Mouse (Mus musculus) stomach, embryonic 14.5 days (tissue): Measurements from ENCODE around the gene Cmas. TPM values are rescaled to one million over a fixed set of nuclear protein-coding genes. Genes with fewer than 3 reads are reported as not detected.

Source experiments
- ATAC-seq: fragments of 200-750 bp; cut with Nextera tagmentation; 2 replicates; pipeline ENCODE4 v1.8.0; 2017; ENCODE audit warnings: low read depth, moderate TSS enrichment; ENCODE audit not compliant: insufficient number of reproducible peaks, insufficient read depth, low FRiP score
- H3K27ac ChIP-seq: fragments of 300-500 bp; sonication (generic); 2 replicates; pipeline ENCODE4 v1.5.1; 2014; ENCODE audit warnings: mild to moderate bottlenecking, low read length, moderate library complexity, mixed read lengths
- H3K27me3 ChIP-seq: fragments of 300-500 bp; sonication (generic); 2 replicates; pipeline ENCODE4 v1.6.1; 2014; ENCODE audit warnings: low read length, control low read depth, mixed read lengths; ENCODE audit not compliant: control insufficient read depth, insufficient read depth
- H3K36me3 ChIP-seq: fragments of 300-500 bp; sonication (generic); 2 replicates; pipeline ENCODE4 v1.6.1; 2014; ENCODE audit warnings: mild to moderate bottlenecking, control low read depth, low read length, moderate library complexity, mixed read lengths; ENCODE audit not compliant: control insufficient read depth, insufficient read depth
- H3K4me1 ChIP-seq: fragments of 300-500 bp; sonication (generic); 2 replicates; pipeline ENCODE4 v1.6.1; 2014; ENCODE audit warnings: low read length, control low read depth, mixed read lengths; ENCODE audit not compliant: control insufficient read depth, insufficient read depth
- H3K4me2 ChIP-seq: fragments of 300-500 bp; sonication (generic); replicated peaks from 2 replicates; pipeline ENCODE4 v1.6.1; 2014; ENCODE audit warnings: low read depth, low read length, control low read depth
- H3K4me3 ChIP-seq: fragments of 300-500 bp; sonication (generic); 2 replicates; pipeline ENCODE4 v1.5.1; 2014; ENCODE audit warnings: low read depth, low read length, control low read depth
- H3K9ac ChIP-seq: fragments of 300-500 bp; sonication (generic); replicated peaks from 2 replicates; pipeline ENCODE4 v1.6.1; 2014; ENCODE audit warnings: low read depth, mild to moderate bottlenecking, control low read depth, low read length, moderate library complexity, mixed read lengths
- H3K9me3 ChIP-seq: fragments of 300-500 bp; sonication (generic); 2 replicates; pipeline ENCODE4 v1.6.1; 2016; ENCODE audit warnings: low read depth, low read length, control low read depth; ENCODE audit not compliant: control insufficient read depth
- whole genome bisulfite sequencing: fragments of 180-500 bp; shearing (Covaris S2); extraction: QIAGEN DNeasy Blood & Tissue Kit; methylation state at CpG from one replicate; pipeline ENCODE4 v1.1.7; 2014; 5-methylcytosine and 5-hydroxymethylcytosine counted together
- polyA plus RNA-seq: library from polyadenylated mRNA; unstranded; fragments of >200 nt; fragmentation: Nextera tagmentation; extraction: Ambion mirVana; gene quantifications from 2 replicates; pipeline ENCODE4 v1.2.1, GENCODE M21; 2014

Cmas gene
- polyA plus RNA-seq, 1 experiment from 2014 or later = 89.2 TPM

GRCm38 (mm10) chr6:142757976-142758375 lies 1.5 kb downstream of the Cmas start:
- WGBS = 90% methylated on average over 6 of the region's 6 CpGs
- H3K36me3 ChIP-seq = 0 out of 2 replicates have a peak, but pooled peaks cover 4% of the 10 kb centered on the region
- H3K27ac ChIP-seq = no peak overlapping the region
- H3K4me3 ChIP-seq = peak overlapping the region; percentile 92; the same call in 1 of the 2 replicates
- no peaks in the 10 kb centered on the region for H3K9me3 ChIP-seq
- no peaks in the 10 kb centered on the region for H3K27me3 ChIP-seq
- H3K4me1 ChIP-seq = peaks cover 14% of the 10 kb centered on the region; the same call in 1 of the 2 replicates
- no peak for ATAC-seq
- 0 out of 2 replicates have a peak overlapping the region, but pooled peaks have one; percentile 18 for H3K9ac ChIP-seq
- peak overlapping the region; percentile 80 for H3K4me2 ChIP-seq

- no peaks in the 10 kb centered on the region for H3K27me3 ChIP-seq
- H3K4me1 ChIP-seq = peaks cover 13% of the 10 kb centered on the region; the same call in 1 of the 2 replicates
- no peak for ATAC-seq
- H3K36me3 ChIP-seq = peaks cover 4% of the 10 kb centered on the region; the same call in 1 of the 2 replicates
- H3K9ac ChIP-seq = no peak overlapping the region
- H3K27ac ChIP-seq = no peak overlapping the region
- H3K9me3 ChIP-seq = no peaks in the 10 kb centered on the region
- H3K4me3 ChIP-seq = no peak overlapping the region
- WGBS = 97% methylated on average over 6 of the region's 6 CpGs
- H3K4me2 ChIP-seq = peak overlapping the region; percentile 80; the same call in 1 of the 2 replicates
Measured at GRCm38 (mm10) chr6:142758562-142758961, 2.1 kb downstream of the Cmas start.

- H3K9ac ChIP-seq = no peak overlapping the region
- H3K4me1 ChIP-seq = peaks cover 13% of the 10 kb centered on the region; the same call in 1 of the 2 replicates
- H3K4me2 ChIP-seq = no peak overlapping the region
- H3K4me3 ChIP-seq = no peak overlapping the region
- H3K27me3 ChIP-seq = no peaks in the 10 kb centered on the region
- 88% methylated on average over 2 of the region's 2 CpGs for whole genome bisulfite sequencing
- H3K27ac ChIP-seq = no peak overlapping the region
- ATAC-seq = no peak
- peaks cover 10% of the 10 kb centered on the region for H3K36me3 ChIP-seq
- no peaks in the 10 kb centered on the region for H3K9me3 ChIP-seq
Measured at GRCm38 (mm10) chr6:142759633-142760032, 3.1 kb downstream of the Cmas start.

GRCm38 (mm10) chr6:142764933-142765332 lies 8.4 kb downstream of the Cmas start:
- no peak overlapping the region for H3K4me2 ChIP-seq
- peaks cover 53% of the 10 kb centered on the region for H3K36me3 ChIP-seq
- 66% methylated on average over 2 of the region's 2 CpGs for WGBS
- H3K4me1 ChIP-seq = no peaks in the 10 kb centered on the region
- H3K27ac ChIP-seq = no peak overlapping the region
- H3K27me3 ChIP-seq = no peaks in the 10 kb centered on the region
- no peaks in the 10 kb centered on the region for H3K9me3 ChIP-seq
- no peak overlapping the region for H3K9ac ChIP-seq
- no peak overlapping the region for H3K4me3 ChIP-seq
- ATAC-seq = no peak

- Histone ChIP-seq H3K27ac (no peak overlapping the region), H3K36me3 (peaks cover 65% of the 10 kb centered on the region)
- no peak for ATAC-seq
Measured at GRCm38 (mm10) chr6:142767305-142767704, 10.8 kb downstream of the Cmas start.

GRCm38 (mm10) chr6:142769896-142770295 lies 13.4 kb downstream of the Cmas start:
- Histone ChIP-seq H3K36me3 (peaks cover 78% of the 10 kb centered on the region), H3K4me2 (no peak overlapping the region), H3K9ac (no peak overlapping the region), H3K9me3 (no peaks in the 10 kb centered on the region), H3K27me3 (no peaks in the 10 kb centered on the region), H3K4me1 (no peaks in the 10 kb centered on the region), H3K27ac (no peak overlapping the region), H3K4me3 (no peak overlapping the region)
- ATAC-seq = no peak
- 94% methylated on average over 3 of the region's 3 CpGs for WGBS

More at GRCm38 (mm10) chr6:142767305-142767704, 10.8 kb downstream of the Cmas start:
- no peak overlapping the region for H3K9ac ChIP-seq
- H3K4me3 ChIP-seq = no peak overlapping the region
- H3K27me3 ChIP-seq = no peaks in the 10 kb centered on the region
- no peaks in the 10 kb centered on the region for H3K9me3 ChIP-seq
- no peaks in the 10 kb centered on the region for H3K4me1 ChIP-seq
- no peak overlapping the region for H3K4me2 ChIP-seq
- 87% methylated on average over 9 of the region's 9 CpGs for WGBS

- peaks cover 63% of the 10 kb centered on the region for H3K36me3 ChIP-seq
- 81% methylated on average over 4 of the region's 4 CpGs for WGBS
- ATAC-seq = no peak
- H3K9me3 ChIP-seq = no peaks in the 10 kb centered on the region
- H3K4me3 ChIP-seq = no peak overlapping the region
- H3K4me1 ChIP-seq = no peaks in the 10 kb centered on the region
- H3K9ac ChIP-seq = no peak overlapping the region
- H3K27me3 ChIP-seq = no peaks in the 10 kb centered on the region
- no peak overlapping the region for H3K4me2 ChIP-seq
- no peak overlapping the region for H3K27ac ChIP-seq
Measured at GRCm38 (mm10) chr6:142771643-142772042, 15.2 kb downstream of the Cmas start.

GRCm38 (mm10) chr6:142773566-142773965 lies 17.1 kb downstream of the Cmas start:
- Histone ChIP-seq H3K27ac (no peak overlapping the region), H3K27me3 (no peaks in the 10 kb centered on the region), H3K9me3 (no peaks in the 10 kb centered on the region), H3K4me1 (no peaks in the 10 kb centered on the region), H3K36me3 (peaks cover 44% of the 10 kb centered on the region), H3K4me3 (no peak overlapping the region), H3K4me2 (no peak overlapping the region), H3K9ac (no peak overlapping the region)
- ATAC-seq = no peak
- 86% methylated on average over 5 of the region's 5 CpGs for WGBS

- WGBS = 80% methylated on average over 4 of the region's 4 CpGs
- Histone ChIP-seq H3K9me3 (no peaks in the 10 kb centered on the region), H3K36me3 (peaks cover 28% of the 10 kb centered on the region), H3K9ac (no peak overlapping the region), H3K4me2 (no peak overlapping the region), H3K4me3 (no peak overlapping the region), H3K4me1 (no peaks in the 10 kb centered on the region), H3K27ac (no peak overlapping the region), H3K27me3 (no peaks in the 10 kb centered on the region)
- no peak for ATAC-seq
Measured at GRCm38 (mm10) chr6:142776935-142777334, 20.4 kb downstream of the Cmas start.
